Mouse (Mus musculus) neural tube, embryonic 12.5 days (tissue): ENCODE results near the gene Serpina7. TPM values are rescaled to one million over a fixed set of nuclear protein-coding genes. Genes with fewer than 3 reads are reported as not detected.

Experiments used
- polyA plus RNA-seq: library from polyadenylated mRNA; unstranded; fragments of >200 nt; fragmentation: Nextera tagmentation; extraction: Ambion mirVana; gene quantifications from 2 replicates; pipeline ENCODE4 v1.2.1, GENCODE M21; 2016

Gene Serpina7
- polyA plus RNA-seq, 1 experiment from 2014 or later: not detected

Other genes with a start within 250 kb of the Serpina7 start
- 5.4 and 7.6 TPM in 2 replicates for gene Nrk, start 170.8 kb downstream of the Serpina7 start, polyA plus RNA-seq
- not detected in 2 replicates for gene 4930513O06Rik, start 1.0 kb upstream of the Serpina7 start, polyA plus RNA-seq
- not detected in 2 replicates for gene 4933428M09Rik, start 94.0 kb upstream of the Serpina7 start, polyA plus RNA-seq
- gene Mum1l1, start 124.8 kb upstream of the Serpina7 start, polyA plus RNA-seq: 11.2 and 13.0 TPM in 2 replicates
- gene Trap1a, start 248.4 kb upstream of the Serpina7 start, polyA plus RNA-seq: not detected in 2 replicates